Mouse (Mus musculus): ENCODE results near the gene Lmnb2.

GRCm38 (mm10) chr10:80928586-80929298, 10.7 kb upstream of the Lmnb2 start:
- TF ChIP-seq CTCF (IDR thresholded peaks at IDR 0.05; ENCODE audit: borderline replicate concordance, control insufficient read depth, extremely low read depth, insufficient read depth, low read length, poor library complexity), result peak; percentile 93
- peak; percentile 6; the same call in 1 of the 2 replicates for TF ChIP-seq POLR2A (IDR thresholded peaks at IDR 0.05; ENCODE audit: control insufficient read depth, extremely low read depth, insufficient read depth, low read length, poor library complexity)

Data from thymus, adult 2 months (tissue).